Mouse (Mus musculus): Measurements from ENCODE around the gene Magix. TPM values are rescaled to one million over a fixed set of nuclear protein-coding genes. Genes with fewer than 3 reads are reported as not detected.
A peak's percentile ranks its signal among the peaks of the same experiment; 100 is the strongest.

The Magix gene
- polyA plus RNA-seq, 1 experiment from 2014 or later = 0.25 TPM

DNA sequence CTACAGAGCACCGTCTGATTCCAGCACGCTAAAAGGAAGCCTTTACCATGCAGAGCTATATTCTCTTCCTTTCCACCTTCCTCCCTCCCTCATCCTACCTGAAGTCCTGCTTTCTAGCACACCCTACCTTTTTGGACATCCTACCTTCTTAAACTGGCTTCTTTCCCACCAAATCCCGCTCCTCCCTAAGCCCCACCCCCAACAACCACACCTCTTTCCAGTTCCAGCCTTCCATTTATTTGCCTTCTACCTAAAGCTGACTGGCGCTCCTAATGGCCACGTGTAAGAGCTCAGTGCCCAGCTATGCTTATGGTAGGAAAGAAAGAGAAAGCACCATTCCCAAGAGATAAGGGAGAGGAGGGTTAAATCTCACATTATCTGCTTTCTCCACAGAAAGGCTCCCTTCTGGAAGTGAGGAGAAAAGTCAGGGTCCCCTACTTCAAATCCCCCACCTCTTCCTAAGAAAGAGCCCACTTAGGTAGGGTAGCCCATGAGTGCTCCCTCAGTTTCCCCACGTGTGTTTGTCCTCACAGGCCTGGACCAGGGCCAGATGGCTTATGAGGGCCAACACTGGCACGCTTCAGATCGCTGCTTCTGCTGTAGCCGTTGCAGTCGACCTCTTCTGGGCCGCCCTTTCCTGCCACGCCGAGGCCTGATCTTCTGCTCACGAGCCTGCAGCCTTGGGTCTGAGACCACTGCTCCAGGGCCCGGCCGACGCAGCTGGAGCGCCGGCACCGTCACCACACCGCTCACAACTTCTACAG is 15.1 kb downstream of the Magix start:
- WGBS = 72% methylated on average over 21 of the region's 21 CpGs
- H3K4me2 ChIP-seq (ENCODE audit: low read length) = no peak overlapping the region

GRCm38 (mm10) chrX:7664791-7665190 is 16.3 kb downstream of the Magix start:
- no peak overlapping the region for H3K27ac ChIP-seq (ENCODE audit: low read depth, low read length)

More for the DNA sequence above, 15.1 kb downstream of the Magix start:
- Histone ChIP-seq H3K36me3 (ENCODE audit: control insufficient read depth, insufficient read depth, low read length) (no peaks in the 10 kb centered on the region), H3K9me3 (ENCODE audit: control insufficient read depth, low read length) (no peaks in the 10 kb centered on the region), H3K4me3 (ENCODE audit: low read length) (no peak overlapping the region), H3K4me1 (ENCODE audit: control insufficient read depth, insufficient read depth, low read depth, low read length) (no peaks in the 10 kb centered on the region), H3K27me3 (replicated peaks; ENCODE audit: control insufficient read depth, insufficient read depth, low read length) (no peaks in the 10 kb centered on the region), H3K9ac (ENCODE audit: low read depth, low read length) (no peak overlapping the region), H3K27ac (ENCODE audit: low read depth, low read length) (no peak overlapping the region)
- ATAC-seq = no peak

GRCm38 (mm10) chrX:7662936-7663335 is 18.1 kb downstream of the Magix start:
- Histone ChIP-seq H3K4me3 (ENCODE audit: low read length) (no peak overlapping the region), H3K4me1 (ENCODE audit: control insufficient read depth, insufficient read depth, low read depth, low read length) (no peaks in the 10 kb centered on the region), H3K4me2 (ENCODE audit: low read length) (no peak overlapping the region), H3K9ac (ENCODE audit: low read depth, low read length) (no peak overlapping the region), H3K36me3 (ENCODE audit: control insufficient read depth, insufficient read depth, low read length) (no peaks in the 10 kb centered on the region), H3K27ac (ENCODE audit: low read depth, low read length) (no peak overlapping the region), H3K27me3 (replicated peaks; ENCODE audit: control insufficient read depth, insufficient read depth, low read length) (no peaks in the 10 kb centered on the region), H3K9me3 (ENCODE audit: control insufficient read depth, low read length) (no peaks in the 10 kb centered on the region)
- no peak for ATAC-seq
- 82% methylated on average over 3 of the region's 3 CpGs for WGBS

More at GRCm38 (mm10) chrX:7664791-7665190, 16.3 kb downstream of the Magix start:
- Histone ChIP-seq H3K9ac (ENCODE audit: low read depth, low read length) (no peak overlapping the region), H3K9me3 (ENCODE audit: control insufficient read depth, low read length) (no peaks in the 10 kb centered on the region), H3K27me3 (replicated peaks; ENCODE audit: control insufficient read depth, insufficient read depth, low read length) (no peaks in the 10 kb centered on the region), H3K36me3 (ENCODE audit: control insufficient read depth, insufficient read depth, low read length) (no peaks in the 10 kb centered on the region), H3K4me1 (ENCODE audit: control insufficient read depth, insufficient read depth, low read depth, low read length) (no peaks in the 10 kb centered on the region), H3K4me2 (ENCODE audit: low read length) (no peak overlapping the region), H3K4me3 (ENCODE audit: low read length) (no peak overlapping the region)
- 76% methylated on average over 11 of the region's 11 CpGs for WGBS
- ATAC-seq = peak; percentile 77

DNA sequence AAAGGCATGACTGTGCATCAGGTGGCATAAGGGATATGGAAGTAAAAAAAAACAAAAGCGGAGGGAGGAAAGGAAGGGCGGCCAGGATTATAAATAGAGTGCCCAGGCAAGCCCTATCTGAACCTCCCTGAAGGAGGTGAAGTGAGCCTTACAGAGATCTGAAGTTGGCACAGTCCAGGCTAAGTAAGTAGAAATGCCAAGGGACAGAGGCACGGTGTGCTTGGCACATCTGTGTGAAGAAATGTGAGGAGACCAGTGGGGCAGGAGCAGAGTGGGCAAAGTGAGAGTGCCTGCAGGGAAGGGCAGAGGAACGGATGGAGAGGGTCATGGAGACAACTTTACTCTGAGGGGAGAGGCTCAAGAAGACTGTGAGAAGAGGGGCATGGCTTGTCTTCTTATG is 20.0 kb downstream of the Magix start:
- H3K9me3 ChIP-seq (ENCODE audit: control insufficient read depth, low read length) = no peaks in the 10 kb centered on the region
- H3K4me2 ChIP-seq (ENCODE audit: low read length) = no peak overlapping the region
- H3K9ac ChIP-seq (ENCODE audit: low read depth, low read length) = no peak overlapping the region
- no peaks in the 10 kb centered on the region for H3K36me3 ChIP-seq (ENCODE audit: control insufficient read depth, insufficient read depth, low read length)
- H3K27me3 ChIP-seq (replicated peaks; ENCODE audit: control insufficient read depth, insufficient read depth, low read length) = no peaks in the 10 kb centered on the region
- H3K27ac ChIP-seq (ENCODE audit: low read depth, low read length) = no peak overlapping the region
- 83% methylated on average over 4 of the region's 4 CpGs for WGBS
- no peak overlapping the region for H3K4me3 ChIP-seq (ENCODE audit: low read length)
- no peak for ATAC-seq
- H3K4me1 ChIP-seq (ENCODE audit: control insufficient read depth, insufficient read depth, low read depth, low read length) = no peaks in the 10 kb centered on the region

DNA sequence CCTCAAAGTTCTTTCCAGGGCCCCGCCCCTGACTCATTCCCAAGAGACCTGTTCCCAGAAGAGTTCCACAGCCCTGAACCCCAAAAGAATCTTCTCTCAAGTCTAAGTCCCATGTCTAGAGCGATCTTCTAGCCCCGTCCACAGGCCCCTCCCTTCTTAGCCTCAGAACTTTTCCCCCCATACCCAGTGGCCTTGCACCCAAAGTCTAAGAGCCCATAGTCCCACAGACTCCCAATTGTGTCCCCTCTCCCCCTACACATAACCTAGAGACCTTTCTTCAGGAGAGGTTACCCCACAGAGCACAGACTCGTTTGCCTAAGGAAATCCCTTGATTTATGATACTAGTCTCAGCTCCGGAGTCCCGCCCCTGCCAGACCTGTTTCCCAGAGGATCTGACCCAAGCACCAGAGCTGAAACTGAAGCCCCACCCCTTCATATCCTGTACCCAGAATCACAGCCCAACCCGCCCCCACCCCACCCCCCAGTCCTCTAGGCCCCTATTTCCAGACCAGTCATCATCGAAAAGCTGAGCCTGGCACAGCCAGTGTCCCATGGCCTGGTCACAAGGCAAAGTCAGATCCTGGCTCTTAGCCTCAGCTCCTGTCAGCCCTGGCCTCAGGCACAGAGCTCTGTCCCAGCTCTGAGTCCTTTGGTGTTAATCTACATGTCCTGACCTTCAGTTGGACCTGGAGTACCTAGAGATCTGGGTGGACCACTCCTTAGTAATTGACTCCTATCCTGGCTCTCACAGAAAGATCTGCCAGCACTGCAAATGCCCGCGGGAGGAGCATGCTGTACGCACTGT is 22.1 kb downstream of the Magix start:
- WGBS = 57% methylated on average over 10 of the region's 11 CpGs
- Histone ChIP-seq H3K36me3 (ENCODE audit: control insufficient read depth, insufficient read depth, low read length) (no peaks in the 10 kb centered on the region), H3K27me3 (replicated peaks; ENCODE audit: control insufficient read depth, insufficient read depth, low read length) (no peaks in the 10 kb centered on the region), H3K9me3 (ENCODE audit: control insufficient read depth, low read length) (no peaks in the 10 kb centered on the region), H3K9ac (ENCODE audit: low read depth, low read length) (no peak overlapping the region), H3K4me3 (ENCODE audit: low read length) (no peak overlapping the region), H3K4me1 (ENCODE audit: control insufficient read depth, insufficient read depth, low read depth, low read length) (no peaks in the 10 kb centered on the region), H3K4me2 (ENCODE audit: low read length) (no peak overlapping the region), H3K27ac (ENCODE audit: low read depth, low read length) (no peak overlapping the region)
- peak; percentile 24; the same call in 1 of the 2 replicates for ATAC-seq

GRCm38 (mm10) chrX:7658031-7658784 is 22.8 kb downstream of the Magix start:
- 31% methylated on average over 15 of the region's 15 CpGs for WGBS
- ATAC-seq = peak; percentile 37; the same call in 1 of the 2 replicates
- no peaks in the 10 kb centered on the region for H3K36me3 ChIP-seq (ENCODE audit: control insufficient read depth, insufficient read depth, low read length)

DNA sequence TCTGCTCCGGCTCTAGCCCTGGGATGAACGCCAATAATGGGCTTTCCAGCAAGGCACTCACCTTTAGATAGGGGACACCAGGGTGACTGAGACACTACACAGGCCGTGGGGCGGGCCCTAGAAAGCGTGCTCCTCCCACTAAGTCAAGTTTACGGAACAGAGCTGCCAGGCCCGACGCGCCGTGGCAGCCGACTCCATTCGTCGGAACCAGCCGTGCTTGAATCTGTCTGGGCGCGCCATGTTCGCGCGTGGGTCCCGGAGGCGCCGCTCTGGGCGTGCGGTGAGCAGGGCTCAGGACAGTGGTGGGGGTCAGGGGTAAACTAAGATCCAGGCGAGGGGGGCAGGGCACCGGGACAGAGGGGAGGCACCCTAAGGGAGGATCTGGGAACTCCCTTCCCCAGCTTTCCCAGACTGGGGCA is 23.8 kb downstream of the Magix start, which contains the start of gene Prickle3:
Prickle3 (plus strand) TSS at position 40 of the 419 bp plus-strand sequence.
- Histone ChIP-seq H3K27ac (ENCODE audit: low read depth, low read length) (no peak within 1 kb of the TSS), H3K9ac (ENCODE audit: low read depth, low read length) (peak within 1 kb of the TSS; percentile 37; the same call in 1 of the 2 replicates), H3K36me3 (ENCODE audit: control insufficient read depth, insufficient read depth, low read length) (no peaks in the 10 kb centered on the region; the same call in 1 of the 2 replicates), H3K4me3 (ENCODE audit: low read length) (peak within 1 kb of the TSS; percentile 32), H3K4me1 (ENCODE audit: control insufficient read depth, insufficient read depth, low read depth, low read length) (no peaks in the 10 kb centered on the region), H3K27me3 (replicated peaks; ENCODE audit: control insufficient read depth, insufficient read depth, low read length) (no peaks in the 10 kb centered on the region), H3K9me3 (ENCODE audit: control insufficient read depth, low read length) (no peaks in the 10 kb centered on the region), H3K4me2 (ENCODE audit: low read length) (peak within 1 kb of the TSS; percentile 48)
- ATAC-seq = peak; percentile 51; the same call in 1 of the 2 replicates
- WGBS = 17% methylated on average over 26 of the region's 26 CpGs

More at GRCm38 (mm10) chrX:7658031-7658784, 22.8 kb downstream of the Magix start:
- H3K4me3 ChIP-seq (ENCODE audit: low read length) = no peak overlapping the region
- no peak overlapping the region for H3K9ac ChIP-seq (ENCODE audit: low read depth, low read length)
- peak overlapping the region; percentile 10 for H3K4me2 ChIP-seq (ENCODE audit: low read length)
- no peaks in the 10 kb centered on the region for H3K9me3 ChIP-seq (ENCODE audit: control insufficient read depth, low read length)
- H3K27ac ChIP-seq (ENCODE audit: low read depth, low read length) = no peak overlapping the region
- H3K27me3 ChIP-seq (replicated peaks; ENCODE audit: control insufficient read depth, insufficient read depth, low read length) = no peaks in the 10 kb centered on the region
- no peaks in the 10 kb centered on the region for H3K4me1 ChIP-seq (ENCODE audit: control insufficient read depth, insufficient read depth, low read depth, low read length)

DNA sequence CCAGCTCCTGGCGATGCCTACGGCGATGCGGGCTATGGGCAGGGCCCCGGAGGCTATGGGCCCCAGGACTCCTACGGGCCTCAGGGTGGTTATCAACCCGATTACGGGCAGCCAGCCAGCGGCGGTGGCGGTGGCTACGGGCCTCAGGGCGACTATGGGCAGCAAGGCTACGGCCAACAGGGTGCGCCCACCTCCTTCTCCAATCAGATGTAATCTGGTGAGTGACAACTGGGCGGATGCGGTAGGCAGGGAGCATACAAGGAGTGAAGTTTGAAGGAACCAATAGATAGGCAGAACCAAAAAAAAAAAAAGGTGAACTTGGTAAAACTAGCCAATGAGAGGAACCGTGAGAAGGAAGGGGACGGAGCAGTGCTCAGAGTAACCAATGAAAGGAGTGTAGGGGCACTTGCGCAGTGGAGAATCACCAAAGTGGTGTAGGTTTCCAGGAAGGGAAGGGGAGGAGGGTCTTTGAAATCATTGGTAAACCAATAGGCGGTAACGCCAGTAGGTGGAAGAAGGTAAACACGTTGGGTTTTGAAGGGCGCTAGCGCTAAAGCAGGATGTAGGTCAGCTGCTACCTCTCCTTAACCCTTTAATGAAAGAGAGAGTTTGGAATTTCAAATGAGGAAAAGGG is 32.3 kb downstream of the Magix start:
- no peaks in the 10 kb centered on the region for H3K4me1 ChIP-seq (ENCODE audit: control insufficient read depth, insufficient read depth, low read depth, low read length)
- peak overlapping the region; percentile 37 for H3K4me3 ChIP-seq (ENCODE audit: low read length)
- peak overlapping the region; percentile 54 for H3K4me2 ChIP-seq (ENCODE audit: low read length)
- ATAC-seq = peak; percentile 95
- WGBS = 15% methylated on average over 25 of the region's 25 CpGs
- H3K27ac ChIP-seq (ENCODE audit: low read depth, low read length) = peak overlapping the region; percentile 76
- no peaks in the 10 kb centered on the region for H3K27me3 ChIP-seq (replicated peaks; ENCODE audit: control insufficient read depth, insufficient read depth, low read length)
- no peaks in the 10 kb centered on the region for H3K9me3 ChIP-seq (ENCODE audit: control insufficient read depth, low read length)
- H3K36me3 ChIP-seq (ENCODE audit: control insufficient read depth, insufficient read depth, low read length) = peaks cover 7% of the 10 kb centered on the region
- peak overlapping the region; percentile 65 for H3K9ac ChIP-seq (ENCODE audit: low read depth, low read length)

Data from hindbrain, embryonic 16.5 days (tissue).